Mouse (Mus musculus) gastrocnemius, postnatal 10 days (tissue): ENCODE results near the gene Ap3d1. TPM values are rescaled to one million over a fixed set of nuclear protein-coding genes. Genes with fewer than 3 reads are reported as not detected.

Experiments
- DNase-seq: peaks from one replicate; pipeline ENCODE4 v3.0.0; 2021; ENCODE audit warnings: mixed read lengths
- total RNA-seq, 2 experiments: library from RNA; stranded (reverse); gene quantifications; 2 replicates each; pipeline ENCODE4 v1.2.3; 2021

Gene Ap3d1
- total RNA-seq, 2 experiments from 2014 or later, result 27.7 to 37.1 TPM

- DNase-seq, result peak; percentile 78
Measured at GRCm38 (mm10) chr10:80757717-80758116, 15.7 kb upstream of the Ap3d1 start.

DNA sequence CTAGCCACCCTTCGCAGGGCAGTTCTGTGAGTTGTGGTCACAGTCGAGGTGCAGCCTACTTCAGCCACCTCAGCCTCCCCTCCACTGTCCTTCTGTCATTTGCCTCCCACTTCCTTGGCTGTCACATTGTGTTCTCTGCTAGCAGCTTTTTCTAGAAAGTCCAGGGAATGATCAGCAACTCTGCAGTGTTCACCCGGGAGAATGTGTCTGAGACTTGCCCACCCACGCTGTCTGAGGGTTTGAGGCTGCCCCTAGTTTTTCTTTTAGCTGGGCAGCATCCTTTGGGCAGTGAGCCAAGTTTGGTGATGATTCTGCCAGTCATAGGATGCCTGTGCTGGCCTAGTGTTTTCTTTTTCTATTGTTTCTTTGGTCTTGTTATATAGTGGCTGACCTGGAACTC lies 14.9 kb upstream of the Ap3d1 start:
- DNase-seq, result no peak

- no peak for DNase-seq
Measured at GRCm38 (mm10) chr10:80756509-80756908, 14.4 kb upstream of the Ap3d1 start.

- DNase-seq, result no peak
Measured at GRCm38 (mm10) chr10:80756099-80756498, 14.0 kb upstream of the Ap3d1 start.

DNA sequence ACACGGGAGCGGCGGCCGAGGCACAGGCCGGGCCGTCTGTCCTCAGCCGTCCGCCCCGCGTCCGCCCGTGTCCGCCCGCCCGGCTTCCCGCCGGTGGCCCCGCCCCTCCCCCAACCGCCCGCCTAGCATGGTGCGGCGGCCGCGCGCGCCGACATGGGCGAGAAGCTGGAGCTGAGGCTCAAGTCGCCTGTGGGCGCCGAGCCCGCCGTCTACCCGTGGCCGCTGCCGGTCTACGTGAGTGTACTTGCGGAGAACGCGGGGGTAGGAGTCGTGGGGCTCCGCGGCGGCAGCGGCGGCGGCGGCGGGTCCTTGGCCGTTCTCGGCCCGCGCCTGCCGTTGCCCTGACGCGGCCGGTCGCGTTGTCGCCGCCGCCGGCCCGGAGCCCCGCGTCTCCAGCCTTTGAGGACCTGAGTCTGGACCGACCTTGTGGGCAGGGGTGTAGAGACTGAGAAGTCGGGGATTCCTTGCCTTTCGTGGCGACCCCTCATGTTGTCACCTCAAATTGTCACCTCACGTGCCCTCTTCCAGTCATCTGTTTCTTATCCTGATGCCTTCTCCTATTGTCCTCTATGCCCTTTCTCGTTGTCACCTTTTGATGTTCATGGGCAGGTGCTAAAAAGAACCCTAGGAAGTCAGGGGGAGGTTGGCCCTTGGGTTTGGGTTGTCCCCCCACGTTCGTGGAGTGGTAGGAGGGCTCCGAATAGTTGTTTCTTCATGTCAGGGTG lies 13.4 kb upstream of the Ap3d1 start:
- no peak for DNase-seq

DNA sequence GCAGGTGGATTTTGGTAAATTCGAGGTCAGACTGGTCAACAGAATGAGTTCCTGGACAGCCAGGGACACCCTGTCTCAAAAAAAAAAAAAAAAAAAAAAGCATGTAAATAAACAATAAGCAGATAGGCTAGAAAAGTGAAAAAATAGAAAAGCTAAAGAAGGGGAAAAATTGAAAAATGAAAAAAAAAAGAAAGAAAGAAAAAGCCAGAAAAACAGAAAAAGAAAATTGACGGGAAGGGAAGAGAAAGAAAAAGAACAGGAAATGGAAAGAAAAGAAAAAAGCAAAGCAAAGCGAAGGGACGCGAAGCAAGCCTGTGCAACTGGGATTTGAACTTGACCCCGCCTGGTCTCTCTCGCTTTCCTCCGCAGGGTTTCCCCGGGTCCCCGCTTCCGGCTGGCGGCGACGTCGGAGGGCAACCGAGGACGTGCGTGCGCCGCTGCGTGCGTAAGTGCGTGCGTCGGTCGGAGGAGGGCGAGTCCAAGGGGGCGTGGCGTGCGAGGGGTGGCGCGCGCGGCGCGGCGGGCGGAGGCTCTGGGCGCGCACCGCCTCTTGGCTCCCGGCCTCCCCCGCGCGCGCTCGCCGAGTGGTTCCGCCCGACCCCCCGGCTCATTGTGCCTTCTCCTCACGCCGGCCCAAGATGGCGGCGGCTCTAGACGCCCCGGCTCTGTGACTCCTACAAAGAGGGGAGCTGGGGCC lies 12.7 kb upstream of the Ap3d1 start, which contains the start of gene Dot1l:
Gene Dot1l, plus strand, starts transcription at position 613 of the 697 bp plus-strand sequence.
- DNase-seq, result peak; percentile 99

- DNase-seq, result peak; percentile 88
Measured at GRCm38 (mm10) chr10:80752079-80752625, 10.1 kb upstream of the Ap3d1 start.

DNA sequence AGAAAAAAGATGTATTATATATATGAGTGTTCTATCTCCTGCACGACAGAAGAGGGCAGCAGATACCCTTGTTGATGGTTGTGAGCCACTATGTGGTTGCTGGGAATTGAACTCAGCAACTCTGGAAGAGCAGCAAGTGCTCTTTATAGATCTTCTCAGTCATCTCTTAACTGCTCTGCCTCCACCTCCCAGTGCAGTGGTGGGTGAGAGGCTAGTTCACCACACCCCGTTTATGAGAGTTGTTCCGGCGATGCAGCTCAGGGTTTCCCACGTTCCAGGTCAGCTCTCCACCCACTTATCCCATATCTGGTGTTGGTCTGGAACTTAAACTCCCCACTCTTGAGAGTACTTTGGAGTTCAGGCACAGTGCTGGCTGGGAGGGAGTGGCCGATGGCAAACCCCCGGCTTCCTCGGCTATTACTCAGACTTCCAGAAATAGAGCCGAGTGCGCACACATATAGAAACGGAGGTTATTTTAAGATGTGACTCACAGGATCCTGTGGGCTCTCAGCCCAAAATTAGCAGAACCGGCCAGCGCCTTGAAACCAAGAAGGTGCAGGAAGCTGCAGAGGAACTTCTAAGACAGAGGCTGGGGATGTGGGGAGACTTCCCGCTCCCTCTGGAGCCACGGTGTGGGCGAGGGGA lies 9.2 kb upstream of the Ap3d1 start:
- peak; percentile 56 for DNase-seq

DNA sequence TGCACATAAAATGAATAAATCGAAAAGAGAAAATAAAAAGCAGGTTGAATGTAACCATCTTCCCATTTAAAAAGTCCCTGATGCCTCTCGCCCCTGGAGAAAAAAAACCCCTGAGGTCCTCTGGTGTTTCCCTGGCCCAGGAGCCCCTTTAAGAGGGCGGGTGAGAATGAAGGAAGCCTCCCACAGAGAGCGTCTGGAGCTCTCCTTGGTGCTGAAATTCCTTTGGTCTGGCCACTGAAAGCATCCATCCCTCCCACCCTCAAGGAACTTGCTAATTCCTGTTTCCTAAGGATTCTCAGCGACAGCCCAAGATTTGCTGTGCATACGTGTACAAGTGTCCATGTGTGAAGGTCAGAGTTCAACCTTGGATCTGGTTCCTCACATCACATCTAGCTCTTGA lies 6.5 kb upstream of the Ap3d1 start:
- peak; percentile 63 for DNase-seq

GRCm38 (mm10) chr10:80747410-80747809 lies 5.3 kb upstream of the Ap3d1 start:
- peak; percentile 81 for DNase-seq

DNA sequence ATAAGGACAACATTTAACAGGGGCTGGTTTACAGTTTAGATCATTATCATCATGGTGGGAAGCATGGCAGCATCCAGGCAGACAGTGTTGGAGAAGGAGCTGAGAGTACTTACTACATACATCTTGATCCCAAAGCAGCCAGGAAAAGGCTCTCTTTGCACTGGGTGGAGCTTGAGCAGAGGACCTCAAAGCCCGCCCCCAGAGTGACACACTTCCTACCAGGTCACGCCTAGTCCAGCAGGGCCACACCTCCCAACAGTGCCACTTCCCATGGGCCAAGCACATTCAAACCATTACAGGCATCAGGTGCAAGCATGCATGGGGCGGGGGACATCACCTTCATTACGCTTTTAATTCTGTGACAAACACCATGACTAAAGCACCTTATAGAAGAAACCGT lies 2.2 kb upstream of the Ap3d1 start:
- DNase-seq, result peak; percentile 43

GRCm38 (mm10) chr10:80741634-80742179 lies 357 bp downstream of the Ap3d1 start:
- peak; percentile 32 for DNase-seq

DNA sequence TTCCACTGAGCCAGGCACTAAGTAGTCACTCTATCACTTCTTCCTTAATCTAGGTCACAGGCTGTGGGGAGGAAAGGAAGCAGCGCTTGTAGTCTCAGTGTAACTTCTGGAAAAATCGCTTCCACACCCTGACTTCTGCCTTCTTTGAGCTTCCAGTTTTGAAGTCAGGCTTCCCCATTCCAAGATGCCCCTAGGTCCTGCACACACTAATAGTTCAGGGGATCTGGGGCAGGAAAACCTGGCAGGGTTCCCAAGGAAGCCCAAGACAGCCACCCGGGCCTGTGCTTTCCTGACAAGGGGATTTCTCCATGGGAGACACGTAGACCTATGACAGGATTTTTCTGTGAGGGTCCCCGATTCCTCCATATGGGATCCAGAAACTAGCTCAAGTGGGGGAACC lies 918 bp downstream of the Ap3d1 start:
- DNase-seq, result no peak

DNA sequence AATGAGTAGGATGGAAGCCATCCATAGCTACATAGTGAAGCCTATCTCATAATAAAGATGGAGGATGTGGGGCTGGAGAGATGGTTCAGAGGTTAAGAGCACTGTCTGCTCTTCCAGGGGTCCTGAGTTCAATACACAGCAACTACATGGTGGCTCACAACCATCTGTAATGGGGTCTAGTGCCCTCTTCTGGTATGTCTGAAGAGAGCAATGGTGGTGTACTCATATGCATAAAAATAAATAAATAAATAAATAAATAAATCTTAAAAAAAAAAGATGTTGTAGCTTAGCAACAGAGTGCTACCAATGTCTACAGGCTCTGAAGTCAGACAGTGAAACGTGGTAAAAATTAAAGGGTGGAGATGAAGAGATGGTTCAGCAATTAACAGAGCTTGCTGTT lies 3.4 kb downstream of the Ap3d1 start:
- DNase-seq, result no peak

DNA sequence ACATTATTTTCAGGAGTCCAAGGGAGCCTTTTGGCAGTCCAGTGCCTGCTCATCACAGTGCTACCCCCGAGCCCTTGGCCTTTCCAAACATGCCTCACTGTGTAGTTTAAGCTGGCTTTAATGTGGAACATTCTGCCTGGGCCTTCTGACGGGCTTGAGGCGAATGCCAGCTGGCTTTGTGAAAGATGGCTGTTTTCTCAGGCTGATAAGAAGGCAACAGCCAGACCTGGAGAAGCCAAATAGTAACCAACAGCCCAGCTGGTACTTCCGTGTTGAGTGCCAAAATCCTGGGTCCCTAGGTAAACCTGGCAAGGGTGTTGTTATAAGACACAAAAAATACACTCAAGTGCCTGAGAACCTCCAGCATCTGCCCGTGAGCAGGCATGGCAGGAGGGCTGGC lies 5.3 kb downstream of the Ap3d1 start:
- no peak for DNase-seq

DNA sequence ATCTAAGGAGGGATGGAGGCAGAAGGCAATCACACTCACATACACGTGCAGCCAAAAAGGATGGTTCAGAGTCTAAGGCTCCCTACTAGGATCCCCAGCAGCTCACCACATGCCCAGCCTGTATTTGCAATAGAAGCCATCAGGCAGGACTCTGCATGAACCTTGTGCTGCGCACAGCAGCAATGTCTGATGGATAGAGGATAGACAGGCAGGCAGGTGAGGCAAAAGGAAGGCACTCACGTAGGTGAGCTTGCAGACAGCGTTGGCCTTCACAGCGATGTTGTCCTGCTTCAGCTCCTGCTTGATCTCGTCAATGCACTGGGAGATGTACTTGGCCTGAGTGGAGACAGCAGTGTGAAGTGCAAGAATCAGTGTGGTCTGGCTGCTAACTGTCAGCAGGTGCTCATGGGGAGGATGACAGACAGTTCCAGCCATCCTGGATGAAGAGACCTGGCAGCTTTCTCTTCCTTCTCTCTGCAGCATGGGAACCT lies 9.4 kb downstream of the Ap3d1 start:
- no peak for DNase-seq

DNA sequence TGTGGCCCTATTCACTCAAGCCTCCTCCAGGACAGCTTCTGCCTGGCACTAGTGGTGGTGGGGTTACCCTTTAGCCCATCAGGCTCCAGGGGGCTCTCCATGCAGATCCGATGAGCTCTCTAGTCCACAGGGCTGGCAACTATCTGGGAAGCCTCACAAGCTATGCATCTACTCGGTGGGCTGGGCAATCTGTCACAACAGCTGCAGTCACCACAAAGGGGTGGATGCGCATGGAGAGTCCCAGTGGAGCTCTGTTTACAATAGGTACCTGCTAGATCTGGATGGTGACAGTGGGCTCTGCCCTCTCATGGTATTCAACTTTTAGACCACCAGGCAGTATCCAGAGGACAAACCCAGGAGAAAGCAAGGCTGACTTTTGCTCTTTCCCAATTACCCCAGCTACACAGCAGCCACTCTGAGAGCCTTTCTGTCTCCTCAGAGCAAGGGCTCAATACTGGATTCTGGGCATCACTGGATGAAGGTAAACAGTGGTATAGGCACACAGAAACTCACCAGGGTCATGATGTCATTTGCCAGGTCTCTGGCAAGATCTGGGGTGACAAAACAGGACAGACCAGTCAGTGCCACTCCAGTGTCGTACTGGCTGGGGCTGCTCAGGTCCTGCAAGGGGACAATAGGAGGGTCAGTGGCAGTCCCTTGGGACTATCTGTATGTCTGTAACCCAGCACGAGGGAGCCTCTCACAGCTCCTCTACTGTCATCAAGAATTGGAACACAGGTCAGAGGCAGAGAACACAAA lies 14.5 kb downstream of the Ap3d1 start:
- DNase-seq, result no peak

- DNase-seq, result no peak
Measured at GRCm38 (mm10) chr10:80717281-80717680, 24.8 kb downstream of the Ap3d1 start.

GRCm38 (mm10) chr10:80710834-80711233 lies 31.2 kb downstream of the Ap3d1 start:
- no peak for DNase-seq

- no peak for DNase-seq
Measured at GRCm38 (mm10) chr10:80705479-80705878, 36.6 kb downstream of the Ap3d1 start.

DNA sequence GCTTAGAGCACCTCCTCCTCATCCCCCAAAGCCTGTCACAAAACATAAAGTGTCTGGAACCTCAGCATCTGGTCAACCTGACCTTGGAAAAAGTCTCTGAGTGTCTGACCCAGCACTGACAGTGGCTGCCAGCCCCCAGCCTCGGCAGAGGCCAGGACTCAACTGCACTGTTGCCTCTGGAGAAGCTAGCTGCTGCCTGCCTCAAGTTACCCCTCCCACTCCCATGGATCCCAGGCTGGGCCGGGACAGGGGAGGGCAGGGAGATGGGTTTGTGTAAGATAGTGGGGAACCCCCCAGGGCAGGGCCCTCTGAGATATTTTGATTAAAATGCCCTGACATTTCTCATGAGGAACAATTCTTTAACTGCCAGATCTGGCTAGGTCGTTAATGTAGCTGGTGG lies 37.0 kb downstream of the Ap3d1 start:
- no peak for DNase-seq

GRCm38 (mm10) chr10:80704418-80704817 lies 37.6 kb downstream of the Ap3d1 start:
- no peak for DNase-seq
